Mouse (Mus musculus) cerebellum, postnatal 4 days (tissue): ENCODE measurements at regions not wholly inside any gene's neighbourhood (a gene's known extent, or its start where the extent isn't known, plus 50 kb on each side); places are given as distances from the start of the nearest gene placed in this dataset.

Source experiments
- DNase-seq, 2 experiments: peaks; one replicate each; pipeline ENCODE4 v3.0.0; 2022; ENCODE audit warnings: low spot score in 2 of 2, mixed read lengths in 1 of 2

DNA sequence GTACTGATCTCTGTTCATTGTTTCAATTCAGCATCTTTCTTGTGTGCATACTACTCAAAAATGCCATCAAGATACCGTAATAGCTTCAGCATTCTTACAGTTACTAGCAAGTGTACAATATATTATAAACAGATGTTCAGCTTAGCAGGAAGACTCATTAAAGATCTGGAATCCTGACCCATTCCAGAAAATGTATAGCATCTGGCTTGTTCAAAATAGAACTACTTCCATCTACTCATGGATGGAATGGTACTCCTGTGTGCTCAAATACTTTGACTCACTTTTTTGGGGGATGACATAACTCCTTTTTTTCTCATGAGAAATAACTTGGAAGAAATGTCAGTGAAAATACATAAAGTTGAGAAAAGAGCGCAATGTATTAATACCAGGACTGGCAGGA is 291.2 kb upstream of the Manea start:
- DNase-seq: no peak

DNA sequence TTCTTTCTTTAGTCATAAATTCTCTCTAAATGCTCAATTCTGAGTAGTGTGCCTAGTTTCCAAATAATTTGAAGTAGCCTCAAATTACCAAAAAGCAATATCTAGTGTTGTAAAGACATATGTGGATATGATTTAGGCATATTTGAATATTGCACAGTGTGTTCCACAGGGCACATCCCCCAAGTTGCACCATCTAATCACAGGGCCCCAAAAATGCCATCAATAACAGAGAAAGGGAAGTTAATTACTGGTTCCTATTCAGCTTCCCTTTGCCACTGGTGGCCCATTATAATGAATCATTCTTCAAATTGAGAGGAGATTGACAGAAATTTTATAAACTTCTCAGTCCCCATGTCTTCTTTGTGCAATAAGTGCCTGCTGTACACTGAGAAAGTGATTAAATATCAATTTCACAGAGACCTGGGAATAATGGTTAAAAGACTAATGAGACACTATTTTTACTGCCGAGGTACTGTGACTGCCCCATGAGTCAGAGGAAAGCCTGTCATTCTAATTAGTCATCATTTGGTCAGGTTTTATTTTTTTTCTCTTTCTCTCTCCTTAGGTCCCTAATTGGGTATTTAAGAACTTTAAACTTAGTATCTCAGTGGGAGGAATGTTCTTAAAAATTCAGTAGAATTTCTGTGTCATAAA is 284.0 kb upstream of the Manea start:
- DNase-seq: no peak

DNA sequence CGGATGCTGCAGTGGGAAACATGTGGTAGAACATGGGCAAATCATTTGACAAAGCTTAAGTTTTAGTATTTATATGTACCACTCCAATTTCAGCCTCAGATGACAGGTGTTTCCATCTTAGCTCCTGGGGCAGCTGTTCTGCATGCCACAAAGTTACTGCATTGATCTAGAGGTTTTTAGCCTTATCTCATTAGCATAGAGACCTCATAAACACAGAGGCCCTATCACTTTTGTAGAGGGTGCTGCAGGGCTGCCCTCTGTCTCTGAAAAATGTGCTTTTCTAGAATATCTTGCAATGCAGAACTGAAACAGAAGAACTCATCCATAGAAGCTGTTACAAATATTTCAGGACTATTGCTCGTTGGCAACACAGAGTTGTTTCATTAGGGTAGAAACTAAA is 283.0 kb upstream of the Manea start:
- no peak for DNase-seq

DNA sequence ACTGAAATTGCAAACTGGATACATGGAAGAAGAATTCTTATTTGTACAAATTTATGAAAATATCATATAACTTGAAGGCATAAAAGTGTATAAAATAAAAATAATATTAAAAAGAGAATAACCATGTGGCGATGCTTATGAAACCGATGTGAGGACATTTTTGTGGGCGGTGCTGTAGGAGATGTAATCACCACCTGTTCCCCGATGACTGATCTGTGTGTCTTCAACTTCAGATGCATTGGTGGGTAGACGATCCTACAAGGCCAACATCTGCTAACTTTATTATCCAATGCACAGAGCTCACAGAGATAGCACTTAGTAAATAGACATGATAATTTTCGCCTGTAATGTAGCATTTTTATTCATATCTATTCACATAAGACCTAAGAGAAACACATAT is 281.1 kb upstream of the Manea start:
- no peak for DNase-seq

DNA sequence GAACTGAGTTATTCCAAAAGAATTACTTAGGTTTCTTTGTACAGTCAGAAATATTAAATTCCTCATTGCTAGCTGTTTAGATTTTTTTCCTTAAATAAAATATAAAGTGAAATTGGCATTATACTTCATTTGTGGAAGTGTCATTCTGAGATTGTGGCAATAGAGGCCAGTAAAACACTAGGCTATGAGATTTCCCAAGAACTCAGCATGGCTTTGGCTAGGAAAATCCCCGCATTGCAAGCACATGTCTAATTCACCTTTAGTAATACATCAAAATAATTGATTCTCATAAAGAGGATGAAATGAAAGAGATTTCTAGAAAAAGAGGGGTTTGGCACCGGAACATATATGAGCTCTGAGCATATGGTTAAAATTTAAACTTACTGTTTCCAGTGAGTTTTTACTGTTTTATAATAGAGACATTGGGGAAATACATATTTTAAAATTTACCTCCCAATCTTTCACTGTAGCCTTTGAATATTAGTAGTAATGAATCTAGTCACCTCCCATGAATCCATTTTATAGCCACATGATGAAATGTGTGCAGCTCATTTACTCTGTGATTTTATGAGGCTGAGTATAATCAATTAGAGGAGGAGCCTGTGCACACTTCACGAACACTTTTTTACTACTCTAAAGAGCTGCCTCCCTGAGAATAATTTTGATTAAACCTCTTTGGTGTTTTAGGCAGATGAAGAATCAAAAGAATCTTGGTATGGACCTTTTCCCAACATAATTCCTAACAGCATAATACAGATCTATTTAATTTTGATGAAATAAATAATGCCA is 242.6 kb upstream of the Manea start:
- DNase-seq: no peak

DNA sequence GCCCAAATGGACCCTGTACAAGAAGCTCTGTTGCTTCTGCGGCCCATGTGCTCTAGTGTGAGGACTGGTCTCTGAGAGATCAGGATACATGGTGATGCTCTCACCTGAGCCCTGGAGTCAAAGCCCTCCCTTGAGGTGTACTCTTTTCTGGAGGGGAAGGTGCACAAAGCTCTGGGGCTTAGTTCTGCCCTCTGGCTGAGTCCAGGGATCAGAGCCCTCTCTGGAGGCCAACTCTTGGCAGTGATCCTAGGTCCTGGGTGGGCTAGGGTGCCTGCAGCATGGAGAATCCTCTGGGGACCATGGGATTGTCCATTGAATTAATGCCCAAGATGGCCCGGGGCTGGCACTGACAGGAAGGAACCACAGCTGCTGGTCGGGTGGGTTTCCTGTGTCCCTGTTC is 209.0 kb upstream of the Manea start:
- no peak for DNase-seq

DNA sequence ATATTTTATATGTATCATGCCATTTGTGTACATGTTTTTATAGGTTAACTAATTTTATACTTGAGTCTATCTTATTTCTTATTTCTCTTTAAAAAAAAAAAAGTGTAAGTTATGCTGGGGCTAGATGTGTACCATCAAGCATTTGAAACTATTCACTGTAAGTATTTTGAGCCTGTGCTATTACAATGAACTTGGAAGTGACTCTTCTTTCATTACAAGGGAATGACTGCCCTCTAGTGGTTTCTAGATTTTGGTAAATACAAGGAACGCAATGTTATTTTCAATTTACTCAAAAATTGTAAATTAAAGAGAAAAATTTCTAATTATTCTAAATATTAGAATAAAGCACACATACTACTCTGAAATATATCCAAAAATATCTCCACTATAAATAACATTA is 197.1 kb upstream of the Manea start:
- DNase-seq: no peak

DNA sequence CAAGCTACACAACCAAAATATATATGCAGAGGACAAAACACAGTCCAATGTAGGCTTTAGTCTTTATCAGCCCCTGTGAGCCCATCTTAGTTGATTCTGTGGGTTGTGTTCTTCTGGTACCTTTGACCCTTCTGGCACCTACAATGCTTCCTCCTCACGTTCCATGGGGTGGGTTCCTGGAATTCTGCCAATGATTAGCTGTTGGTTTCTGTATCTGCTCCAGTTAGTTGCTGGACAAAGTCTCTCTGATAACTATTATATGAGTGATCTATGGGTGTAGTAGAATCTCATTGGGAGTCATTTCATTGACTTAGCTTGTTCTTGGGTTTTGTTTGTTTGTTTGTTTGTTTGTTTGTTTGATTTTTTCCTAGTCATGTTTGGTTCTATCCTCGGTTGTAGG is 195.8 kb upstream of the Manea start:
- DNase-seq: no peak

DNA sequence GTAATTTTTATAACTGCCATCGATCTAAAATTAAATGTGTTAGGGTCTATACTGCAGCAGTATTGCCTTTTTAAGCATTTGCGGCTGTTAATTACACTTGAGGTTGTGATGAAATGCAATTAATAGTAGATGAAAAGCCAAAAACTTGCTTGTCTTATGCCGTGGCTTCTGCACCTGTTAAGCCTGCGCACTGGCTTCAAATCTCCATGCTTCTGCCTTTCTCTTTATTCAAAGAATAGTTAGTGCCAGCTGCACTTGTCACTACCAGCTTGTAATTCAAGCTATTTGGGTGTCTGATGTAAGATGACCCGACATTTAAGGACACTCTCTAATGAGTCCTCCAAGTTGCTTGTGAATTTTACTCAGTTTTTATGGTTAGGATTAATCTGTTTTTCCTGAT is 161.3 kb upstream of the Manea start:
- DNase-seq: no peak

DNA sequence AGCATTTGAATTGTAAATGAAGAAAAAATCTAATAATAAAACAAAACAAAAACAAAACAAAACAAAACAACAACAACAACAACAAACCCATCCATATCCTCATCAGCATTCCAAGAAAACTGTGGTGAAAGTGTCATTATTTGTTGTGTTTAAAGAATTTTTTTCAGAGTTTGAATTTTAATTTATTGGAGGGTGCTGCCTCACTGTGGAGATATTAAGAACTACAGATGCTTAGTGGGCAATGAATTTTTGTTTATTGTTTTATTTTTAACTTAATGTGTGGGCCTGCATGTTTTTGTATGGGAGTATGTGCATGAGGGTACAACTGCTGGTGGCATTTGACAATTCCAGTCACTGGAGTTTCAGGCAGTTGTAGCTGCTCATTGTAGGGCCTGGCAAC is 147.6 kb upstream of the Manea start:
- no peak for DNase-seq

DNA sequence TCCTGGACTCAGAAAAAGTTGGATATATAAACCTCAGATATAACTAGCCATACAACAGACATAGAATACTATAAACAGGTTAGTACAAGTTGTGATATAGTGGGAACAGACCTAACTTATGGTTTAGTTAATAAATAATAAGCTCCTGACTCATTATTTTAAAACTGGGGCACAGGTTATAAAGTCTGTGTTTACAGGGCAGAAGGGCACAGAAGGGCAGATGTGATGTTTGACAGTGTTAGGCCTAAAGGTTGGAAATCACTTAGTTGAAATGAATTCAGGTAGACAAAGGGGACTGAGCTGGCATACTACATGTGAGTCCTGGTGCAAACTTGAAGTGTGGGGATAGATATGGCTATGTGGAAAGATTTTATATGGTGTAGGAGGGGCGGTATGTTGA is 128.2 kb upstream of the Manea start:
- no peak for DNase-seq

DNA sequence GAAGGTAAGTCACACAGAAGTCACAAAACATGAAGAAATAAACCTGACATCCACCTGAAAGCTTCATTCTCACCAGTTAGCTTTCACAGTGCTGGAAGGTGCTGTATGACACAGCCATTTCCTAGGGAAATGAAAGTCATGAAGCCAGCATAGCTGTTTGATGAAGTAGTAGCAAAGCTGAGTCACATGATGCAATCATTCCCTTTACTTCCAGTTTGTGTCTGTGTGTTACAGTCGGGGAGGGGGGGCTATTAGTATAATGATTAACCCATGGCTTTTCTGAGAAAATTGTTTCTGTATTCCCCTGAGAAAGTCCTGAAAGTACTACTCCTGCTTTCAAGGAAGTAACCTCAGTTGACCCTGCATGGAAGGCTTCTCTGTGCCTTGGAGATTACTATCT is 94.8 kb upstream of the Manea start:
- no peak for DNase-seq

DNA sequence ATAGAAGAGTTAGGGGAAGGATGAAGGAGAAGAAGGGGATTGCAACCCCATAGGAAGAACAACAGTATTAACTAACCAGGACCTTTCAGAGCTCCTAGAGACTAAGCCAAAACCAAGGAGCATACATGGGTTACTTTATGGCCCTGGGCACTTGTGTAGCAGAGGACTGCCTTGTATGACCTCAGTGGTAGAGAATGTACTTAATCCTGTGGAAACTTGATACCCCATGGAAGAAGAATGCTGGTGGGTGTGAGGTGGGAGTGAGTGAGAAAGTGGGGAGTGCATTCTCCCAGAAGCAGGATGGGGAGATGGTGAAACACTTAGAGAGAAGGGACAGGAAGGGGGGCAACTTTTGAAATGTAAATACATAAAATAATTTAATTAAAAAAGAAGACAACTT is 75.4 kb upstream of the Manea start:
- no peak for DNase-seq

DNA sequence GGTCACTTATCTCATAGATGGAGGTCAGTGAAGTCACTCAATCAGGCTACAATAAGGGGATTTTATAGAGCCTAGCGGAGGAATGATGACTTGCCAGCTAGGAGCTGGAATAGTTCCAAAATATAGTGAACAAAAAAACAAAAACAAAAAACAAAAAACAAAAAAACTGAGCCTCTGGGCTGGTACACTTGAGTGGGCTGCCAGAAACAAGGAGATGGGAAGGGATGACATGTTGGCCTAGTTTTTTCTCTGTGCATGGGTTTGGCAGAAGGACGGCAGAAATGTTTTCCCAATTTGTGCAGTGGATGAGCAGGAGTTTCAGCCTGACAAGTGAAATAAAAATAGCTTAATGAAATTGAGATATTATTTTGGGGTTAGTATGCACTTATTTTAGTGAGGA is 57.6 kb upstream of the Manea start:
- DNase-seq: no peak

DNA sequence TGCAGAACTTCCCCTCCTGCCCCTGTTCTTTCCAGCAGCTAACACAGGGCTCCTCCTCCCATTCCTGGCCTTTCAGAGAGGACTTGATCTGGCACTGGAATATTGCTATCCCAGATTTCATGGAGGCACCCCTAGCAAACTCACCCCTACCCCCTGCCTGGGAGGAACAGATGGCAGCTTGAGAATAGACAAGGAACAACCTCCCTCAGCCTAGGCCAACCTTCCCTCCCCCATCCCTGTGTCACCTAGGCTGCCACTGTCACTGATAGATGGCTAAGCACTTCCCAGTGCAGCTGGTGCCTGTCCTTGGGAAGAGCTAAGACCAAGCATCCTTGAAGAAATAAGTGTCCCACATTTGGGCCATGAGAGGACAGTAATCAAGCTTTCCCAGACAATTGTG is 55.5 kb upstream of the Manea start:
- peak in 1 of 2 experiments; percentile 49 for DNase-seq
